Mouse (Mus musculus) lung, postnatal 36 days (tissue): Measurements from ENCODE around the gene Ddx19a.
"Not testable (repeated sequence)": the region's sequence is repeated elsewhere in the genome, so short reads cannot be mapped to it uniquely, and the experiment has no call there.

Source experiments
- DNase-seq: peaks from one replicate; pipeline ENCODE4 v3.0.0; 2022; ENCODE audit warnings: mixed read lengths

The Ddx19a gene

DNA sequence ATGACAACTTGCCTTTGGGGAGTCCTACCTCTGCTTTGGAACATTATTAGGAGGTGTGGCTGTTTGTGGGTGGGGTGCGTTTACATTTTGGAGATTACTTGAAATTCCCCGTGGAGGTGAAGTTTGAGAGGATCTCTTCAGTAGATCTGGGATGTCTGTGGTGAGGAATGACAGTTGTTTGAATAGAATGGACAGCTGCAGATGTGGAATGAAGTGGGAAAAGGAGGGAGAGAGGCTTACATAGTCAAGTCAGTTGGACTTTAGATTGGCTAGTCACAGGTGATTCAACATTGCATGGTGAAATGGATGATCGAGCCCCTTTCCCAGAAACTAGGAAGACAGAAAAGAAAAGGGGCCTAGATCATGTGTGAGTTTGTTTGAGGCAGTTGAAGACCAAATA, 65.2 kb downstream of the Ddx19a start:
- DNase-seq, result no peak

DNA sequence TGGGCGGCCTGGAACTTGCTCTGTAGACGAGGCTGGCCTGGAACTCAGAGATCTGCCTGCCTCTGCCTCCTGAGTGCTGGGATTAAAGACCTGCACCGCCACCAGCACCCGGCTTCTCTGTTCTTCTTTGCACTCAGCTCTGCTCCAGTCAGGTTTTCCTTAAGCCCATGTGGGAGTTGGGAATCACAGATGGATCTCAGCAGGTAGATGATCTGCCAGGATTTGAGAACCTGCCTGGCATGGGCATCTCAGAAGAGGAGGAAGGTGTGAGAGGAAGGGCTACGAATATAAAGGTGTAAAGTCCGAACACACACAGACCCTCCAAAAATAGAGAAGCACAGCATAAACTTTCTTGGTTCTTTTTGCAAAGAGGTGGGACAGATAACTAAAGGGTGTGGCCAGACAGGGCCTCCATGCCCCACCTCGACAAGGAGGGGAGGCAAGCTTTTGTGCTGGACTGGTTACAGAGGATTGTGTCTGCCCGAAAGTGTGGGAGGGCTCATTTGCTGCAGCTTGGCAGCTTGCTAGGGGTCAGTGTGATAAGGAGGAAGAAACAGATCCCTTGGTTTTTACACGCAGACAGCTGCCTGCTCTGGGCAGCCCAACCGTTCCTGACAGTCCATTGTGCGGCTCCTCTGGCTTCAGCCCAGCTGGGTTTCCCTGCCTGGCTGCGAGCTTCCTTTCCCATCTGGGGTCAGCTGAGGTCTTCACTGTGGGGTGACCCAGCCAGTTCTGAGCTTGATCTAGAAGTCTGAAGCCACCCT, 66.2 kb downstream of the Ddx19a start:
- peak; percentile 88 for DNase-seq

DNA sequence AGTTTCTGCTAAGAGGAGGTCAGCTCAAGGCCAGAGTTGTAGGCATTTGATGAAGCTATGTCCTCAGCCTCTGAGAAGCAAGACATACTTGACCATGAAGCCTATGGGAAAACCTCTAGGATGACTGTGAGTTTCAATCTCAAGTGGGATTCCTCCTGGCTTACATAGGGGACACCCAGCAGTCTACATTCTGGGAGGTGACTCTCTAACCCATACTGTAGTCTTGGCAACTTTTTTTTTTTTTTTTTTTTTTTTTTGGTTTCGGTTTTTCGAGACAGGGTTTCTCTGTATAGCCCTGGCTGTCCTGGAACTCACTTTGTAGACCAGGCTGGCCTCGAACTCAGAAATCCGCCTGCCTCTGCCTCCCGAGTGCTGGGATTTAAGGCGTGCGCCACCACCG, 67.9 kb downstream of the Ddx19a start:
- not testable (repeated sequence) for DNase-seq

DNA sequence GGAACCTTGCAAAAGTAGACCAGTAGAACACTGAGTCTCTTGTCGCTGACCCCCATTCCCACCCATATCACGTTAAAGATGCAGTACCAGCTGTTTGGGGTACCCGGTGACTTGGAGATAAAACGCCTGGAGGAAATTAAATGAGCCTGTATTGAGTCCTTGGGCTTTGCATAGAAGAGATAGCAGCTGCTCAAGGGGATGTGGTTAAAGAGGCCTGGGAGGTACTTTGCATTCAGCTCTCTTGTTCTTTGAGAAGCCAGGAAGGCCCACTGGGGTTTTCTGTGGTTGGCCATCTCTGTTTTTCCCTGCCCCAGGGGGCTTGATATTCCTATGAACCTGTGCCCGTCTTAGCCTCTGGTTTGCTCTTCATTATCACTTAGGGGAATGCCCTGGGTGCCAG, 68.5 kb downstream of the Ddx19a start:
- DNase-seq, result no peak

DNA sequence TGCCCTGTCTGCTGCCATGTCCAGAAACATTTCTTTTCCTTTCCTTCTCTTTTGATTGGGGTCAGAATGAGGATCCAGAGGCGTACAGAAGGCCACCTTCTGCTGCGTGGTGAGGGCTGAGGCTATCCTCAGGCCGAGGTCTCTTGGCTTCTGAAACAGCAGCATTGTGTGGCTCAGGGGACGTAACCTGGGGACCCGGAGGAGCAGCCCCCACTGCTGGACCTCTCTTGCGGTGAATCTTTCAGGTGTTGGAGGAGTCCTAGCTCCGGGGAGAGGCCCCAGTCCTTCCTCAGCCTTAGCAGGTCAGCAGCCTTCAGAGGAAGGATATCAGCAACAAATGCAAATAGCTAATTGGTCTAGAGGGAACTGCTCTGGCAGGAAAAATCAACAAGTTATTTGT, 69.2 kb downstream of the Ddx19a start:
- DNase-seq, result no peak

DNA sequence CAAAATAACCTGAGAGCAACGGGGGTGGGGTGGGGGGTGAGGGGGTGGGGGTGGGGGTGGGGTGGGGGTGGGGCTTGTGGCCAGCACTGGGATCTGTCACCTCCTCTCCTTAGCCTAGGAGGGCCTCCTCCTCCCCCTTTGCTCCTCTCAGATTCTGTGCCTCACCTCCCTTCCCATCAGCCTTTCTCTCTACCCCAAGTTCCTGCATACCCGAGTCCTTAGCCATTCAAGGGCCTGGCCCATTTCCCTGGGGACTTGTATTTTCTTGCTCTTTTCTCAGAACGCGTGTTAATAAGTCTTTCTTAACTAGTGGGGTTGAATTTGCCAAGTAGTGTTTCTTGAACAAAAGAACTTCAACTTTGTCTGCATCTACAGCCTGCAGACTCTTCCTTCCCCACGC, 70.9 kb downstream of the Ddx19a start:
- DNase-seq, result no peak

DNA sequence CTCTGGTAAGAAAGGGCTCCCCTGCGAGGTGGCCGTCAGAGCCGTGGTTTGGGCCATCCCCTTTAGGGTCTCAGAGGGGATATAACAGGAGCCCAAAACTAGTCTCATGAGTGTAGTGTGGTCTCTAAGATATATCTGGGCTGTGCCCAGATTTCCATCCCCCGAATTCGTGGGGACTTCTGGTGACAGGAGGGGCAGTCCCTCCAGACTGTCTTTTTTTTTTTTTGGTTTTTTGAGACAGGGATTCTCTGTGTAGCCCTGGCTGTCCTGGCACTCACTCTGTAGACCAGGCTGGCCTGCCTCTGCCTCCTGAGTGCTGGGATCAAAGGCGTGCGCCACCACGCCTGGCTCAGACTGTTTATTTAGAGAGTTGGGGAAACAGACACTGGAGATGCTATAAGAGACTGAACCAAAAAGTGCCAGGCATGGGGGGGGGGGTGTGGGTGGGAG, 71.9 kb downstream of the Ddx19a start:
- DNase-seq, result no peak
